Mouse (Mus musculus) liver, embryonic 14 days (tissue): ENCODE results near the gene Adamts13. TPM values are rescaled to one million over a fixed set of nuclear protein-coding genes. Genes with fewer than 3 reads are reported as not detected.

ENCODE experiments used
- polyA plus RNA-seq: library from polyadenylated mRNA; depleted of rRNA; stranded (reverse); fragments of >200 nt; gene quantifications from 2 replicates; pipeline ENCODE4 v1.2.3, GENCODE M21; 2012; rRNA removed

Adamts13 gene
- polyA plus RNA-seq, result 1.6 TPM in 2 replicates

GRCm38 (mm10) chr2:26973116-26973515 lies at the start of gene Adamts13:
Adamts13 (plus strand) TSS chr2:26973416.

DNA sequence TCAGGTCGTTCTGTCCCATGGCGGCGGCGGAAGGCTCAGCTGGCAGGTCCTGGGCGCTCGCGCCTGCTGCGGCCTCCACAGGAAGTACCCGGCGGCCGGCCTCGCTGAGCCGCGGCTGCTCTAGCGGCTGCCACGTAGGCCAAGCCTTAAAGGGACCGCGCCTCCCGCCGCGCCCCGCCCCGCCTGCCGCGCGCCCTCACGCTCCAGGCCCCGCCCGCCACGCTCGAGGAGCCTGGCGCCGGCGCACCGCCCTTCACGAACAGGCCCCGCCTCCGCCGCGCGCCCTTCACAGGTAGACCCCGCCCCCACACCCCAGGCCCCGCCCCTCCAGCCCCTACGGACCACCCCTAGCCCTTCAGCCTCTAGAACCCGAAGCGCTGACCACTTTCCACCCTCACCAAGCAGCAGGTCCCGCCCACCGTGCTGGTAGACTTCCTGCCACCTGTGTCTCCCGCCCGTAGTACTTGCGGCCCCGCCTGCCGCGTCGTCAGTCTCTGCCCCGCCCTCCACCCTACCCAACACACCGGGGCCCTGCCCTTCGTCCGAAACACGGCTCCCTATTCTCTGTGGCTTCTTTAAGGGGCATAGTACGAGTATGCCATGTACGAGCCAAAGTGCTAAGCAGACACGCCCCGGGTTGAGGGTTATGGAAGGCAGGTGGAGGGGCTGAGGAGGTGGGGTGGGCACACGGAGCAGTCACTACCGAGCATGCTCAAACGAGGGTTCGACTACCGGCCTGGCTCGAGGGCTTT lies 39.7 kb upstream of the Adamts13 start, which contains the start of the genes Surf4 and Stkld1:
Gene Surf4, minus strand, starts transcription at position 625 of the 752 bp plus-strand sequence.
Gene Stkld1, plus strand, starts transcription at position 744 of the 752 bp plus-strand sequence.

GRCm38 (mm10) chr2:26963923-26964723 lies 9.1 kb upstream of the Adamts13 start, which contains the start of gene Rexo4:
Rexo4 (minus strand) TSS chr2:26964386.

GRCm38 (mm10) chr2:27009714-27010244 lies 36.6 kb downstream of the Adamts13 start, which contains the start of gene Cacfd1:
Cacfd1 (plus strand) TSS chr2:27009926.

DNA sequence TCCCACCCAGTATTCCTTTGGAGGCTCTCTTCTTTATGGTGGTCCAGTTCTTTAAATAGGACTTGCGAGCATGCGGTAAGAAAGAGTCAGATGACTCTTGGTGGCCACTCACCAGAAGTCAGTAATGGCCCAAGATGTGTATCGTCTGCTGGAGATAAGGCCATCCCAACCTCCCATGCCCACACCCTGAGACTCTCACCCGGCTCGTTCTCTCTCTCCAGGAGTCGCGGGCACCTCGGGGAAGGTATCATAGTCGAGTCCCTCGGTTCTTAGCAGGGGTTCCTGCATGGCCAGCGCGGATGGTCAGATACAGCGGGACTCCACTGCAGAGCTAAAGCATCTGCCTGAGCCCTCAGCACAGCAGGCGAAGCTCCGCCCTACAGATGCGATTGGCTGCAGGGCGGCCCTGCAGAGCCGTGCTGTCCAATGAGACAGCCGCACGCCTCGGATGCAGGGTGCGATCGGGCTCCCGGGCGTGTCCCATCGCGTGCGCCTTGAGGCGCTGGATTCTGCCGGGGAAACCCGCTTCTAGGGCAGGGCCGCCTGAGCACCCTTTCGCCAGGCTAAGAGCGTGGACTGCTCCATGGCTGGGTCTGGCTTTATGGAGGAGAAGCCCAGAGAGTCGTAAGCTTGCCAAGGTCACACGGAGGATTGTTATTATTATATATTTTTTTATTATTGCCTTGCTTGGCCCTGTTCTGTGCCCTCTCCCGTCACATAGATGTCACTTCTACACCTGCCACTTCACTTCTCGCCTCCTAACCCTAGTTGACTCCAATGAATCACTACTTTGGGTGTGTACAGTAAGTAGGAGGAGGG lies 54.6 kb downstream of the Adamts13 start, which contains the start of gene Slc2a6:
Gene Slc2a6, minus strand, starts transcription at position 381 of the 819 bp plus-strand sequence.

Other genes with a start within 250 kb of the Adamts13 start
- not detected in 2 replicates for gene Abo, start 108.4 kb upstream of the Adamts13 start, polyA plus RNA-seq
- 10.9 and 11.1 TPM in 2 replicates for gene Surf6, start 70.5 kb upstream of the Adamts13 start, polyA plus RNA-seq
- 13.2 and 15.1 TPM in 2 replicates for gene Med22, start 62.7 kb upstream of the Adamts13 start, polyA plus RNA-seq
- gene Rpl7a, start 62.7 kb upstream of the Adamts13 start, polyA plus RNA-seq, result 1,213 and 1,404 TPM in 2 replicates
- 25.1 and 28.9 TPM in 2 replicates for gene Surf2, start 57.0 kb upstream of the Adamts13 start, polyA plus RNA-seq
- gene Surf1, start 56.9 kb upstream of the Adamts13 start, polyA plus RNA-seq, result 22.5 and 28.2 TPM in 2 replicates
- 45.6 and 55.0 TPM in 2 replicates for gene Surf4, start 39.5 kb upstream of the Adamts13 start, polyA plus RNA-seq
- 0.02 TPM in 1 of 2 replicates, not detected in the other for gene Stkld1, start 39.4 kb upstream of the Adamts13 start, polyA plus RNA-seq
- 20.8 and 21.0 TPM in 2 replicates for gene Rexo4, start 9.0 kb upstream of the Adamts13 start, polyA plus RNA-seq
- 11.0 and 11.2 TPM in 2 replicates for gene Cacfd1, start 36.5 kb downstream of the Adamts13 start, polyA plus RNA-seq
- gene Slc2a6, start 54.6 kb downstream of the Adamts13 start, polyA plus RNA-seq, result 0.12 and 0.15 TPM in 2 replicates
- gene Mymk, start 98.8 kb downstream of the Adamts13 start, polyA plus RNA-seq, result 0.71 TPM in 1 of 2 replicates, not detected in the other
- 0.37 and 0.44 TPM in 2 replicates for gene Adamtsl2, start 106.0 kb downstream of the Adamts13 start, polyA plus RNA-seq
- gene Fam163b, start 169.1 kb downstream of the Adamts13 start, polyA plus RNA-seq, result 0.01 and 0.02 TPM in 2 replicates
- not detected in 2 replicates for gene Dbh, start 191.8 kb downstream of the Adamts13 start, polyA plus RNA-seq